Mouse (Mus musculus): Measurements from ENCODE around the gene Magi1. TPM values are rescaled to one million over a fixed set of nuclear protein-coding genes. Genes with fewer than 3 reads are reported as not detected.

Magi1 gene
- polyA plus RNA-seq, 1 experiment from 2014 or later = 11.7 TPM

- ATAC-seq (replicated peaks; ENCODE audit: low FRiP score, low TSS enrichment, low read depth) (no peak), DNase-seq (ENCODE audit: low spot score) (no peak)
- Histone ChIP-seq H3K27ac (ENCODE audit: low read depth) (no peak overlapping the region), H3K4me1 (replicated peaks; ENCODE audit: control insufficient read depth, insufficient read depth, low read length) (no peaks in the 10 kb centered on the region), H3K4me2 (ENCODE audit: low read length) (no peak overlapping the region), H3K9me3 (ENCODE audit: control insufficient read depth, low read length) (no peaks in the 10 kb centered on the region), H3K4me3 (ENCODE audit: low read depth, low read length) (no peak overlapping the region), H3K9ac (ENCODE audit: low read length) (no peak overlapping the region), H3K36me3 (ENCODE audit: control insufficient read depth, insufficient read depth, low read length) (no peaks in the 10 kb centered on the region), H3K27me3 (replicated peaks; ENCODE audit: control insufficient read depth, insufficient read depth, low read length) (no peaks in the 10 kb centered on the region)
- WGBS = 32% methylated on average over 5 of the region's 5 CpGs
Observed at GRCm38 (mm10) chr6:93892922-93893321, 390.8 kb downstream of the Magi1 start.

- Histone ChIP-seq H3K9me3 (ENCODE audit: control insufficient read depth, low read length) (no peaks in the 10 kb centered on the region), H3K9ac (ENCODE audit: low read length) (no peak overlapping the region), H3K4me3 (ENCODE audit: low read depth, low read length) (no peak overlapping the region), H3K4me2 (ENCODE audit: low read length) (no peak overlapping the region), H3K36me3 (ENCODE audit: control insufficient read depth, insufficient read depth, low read length) (no peaks in the 10 kb centered on the region), H3K27ac (ENCODE audit: low read depth) (no peak overlapping the region), H3K4me1 (replicated peaks; ENCODE audit: control insufficient read depth, insufficient read depth, low read length) (no peaks in the 10 kb centered on the region), H3K27me3 (replicated peaks; ENCODE audit: control insufficient read depth, insufficient read depth, low read length) (no peaks in the 10 kb centered on the region)
- no peak for DNase-seq (ENCODE audit: low spot score)
- 86% methylated on average over 3 of the region's 3 CpGs for WGBS
- no peak for ATAC-seq (replicated peaks; ENCODE audit: low FRiP score, low TSS enrichment, low read depth)
Observed at GRCm38 (mm10) chr6:93890011-93890410, 393.7 kb downstream of the Magi1 start.

- 77% methylated on average over 4 of the region's 4 CpGs for WGBS
- Histone ChIP-seq H3K9me3 (ENCODE audit: control insufficient read depth, low read length) (no peaks in the 10 kb centered on the region), H3K27me3 (replicated peaks; ENCODE audit: control insufficient read depth, insufficient read depth, low read length) (no peaks in the 10 kb centered on the region), H3K4me2 (ENCODE audit: low read length) (no peak overlapping the region), H3K27ac (ENCODE audit: low read depth) (no peak overlapping the region), H3K4me1 (replicated peaks; ENCODE audit: control insufficient read depth, insufficient read depth, low read length) (no peaks in the 10 kb centered on the region), H3K4me3 (ENCODE audit: low read depth, low read length) (no peak overlapping the region), H3K9ac (ENCODE audit: low read length) (no peak overlapping the region), H3K36me3 (ENCODE audit: control insufficient read depth, insufficient read depth, low read length) (no peaks in the 10 kb centered on the region)
- ATAC-seq (replicated peaks; ENCODE audit: low FRiP score, low TSS enrichment, low read depth) (no peak), DNase-seq (ENCODE audit: low spot score) (no peak)
Observed at GRCm38 (mm10) chr6:93877337-93877736, 406.4 kb downstream of the Magi1 start.

- Histone ChIP-seq H3K36me3 (ENCODE audit: control insufficient read depth, insufficient read depth, low read length) (no peaks in the 10 kb centered on the region), H3K4me1 (replicated peaks; ENCODE audit: control insufficient read depth, insufficient read depth, low read length) (no peaks in the 10 kb centered on the region), H3K27me3 (replicated peaks; ENCODE audit: control insufficient read depth, insufficient read depth, low read length) (no peaks in the 10 kb centered on the region), H3K4me2 (ENCODE audit: low read length) (no peak overlapping the region), H3K27ac (ENCODE audit: low read depth) (no peak overlapping the region), H3K9me3 (ENCODE audit: control insufficient read depth, low read length) (no peaks in the 10 kb centered on the region), H3K9ac (ENCODE audit: low read length) (no peak overlapping the region), H3K4me3 (ENCODE audit: low read depth, low read length) (no peak overlapping the region)
- no peak for DNase-seq (ENCODE audit: low spot score)
- no peak for ATAC-seq (replicated peaks; ENCODE audit: low FRiP score, low TSS enrichment, low read depth)
- 95% methylated on average over 2 of the region's 2 CpGs for WGBS
Observed at GRCm38 (mm10) chr6:93874936-93875335, 408.8 kb downstream of the Magi1 start.

GRCm38 (mm10) chr6:93874376-93874775 lies 409.3 kb downstream of the Magi1 start:
- no peaks in the 10 kb centered on the region for H3K4me1 ChIP-seq (replicated peaks; ENCODE audit: control insufficient read depth, insufficient read depth, low read length)
- H3K27me3 ChIP-seq (replicated peaks; ENCODE audit: control insufficient read depth, insufficient read depth, low read length) = no peaks in the 10 kb centered on the region
- no peak for ATAC-seq (replicated peaks; ENCODE audit: low FRiP score, low TSS enrichment, low read depth)
- H3K4me2 ChIP-seq (ENCODE audit: low read length) = no peak overlapping the region
- H3K4me3 ChIP-seq (ENCODE audit: low read depth, low read length) = no peak overlapping the region
- H3K27ac ChIP-seq (ENCODE audit: low read depth) = no peak overlapping the region
- DNase-seq (ENCODE audit: low spot score) = no peak
- no peaks in the 10 kb centered on the region for H3K36me3 ChIP-seq (ENCODE audit: control insufficient read depth, insufficient read depth, low read length)
- no peaks in the 10 kb centered on the region for H3K9me3 ChIP-seq (ENCODE audit: control insufficient read depth, low read length)
- 92% methylated on average over 2 of the region's 2 CpGs for WGBS
- H3K9ac ChIP-seq (ENCODE audit: low read length) = no peak overlapping the region

- H3K4me2 ChIP-seq (ENCODE audit: low read length) = no peak overlapping the region
- ATAC-seq (replicated peaks; ENCODE audit: low FRiP score, low TSS enrichment, low read depth) (no peak), DNase-seq (ENCODE audit: low spot score) (no peak)
- no peaks in the 10 kb centered on the region for H3K9me3 ChIP-seq (ENCODE audit: control insufficient read depth, low read length)
- H3K4me3 ChIP-seq (ENCODE audit: low read depth, low read length) = no peak overlapping the region
- no peak overlapping the region for H3K9ac ChIP-seq (ENCODE audit: low read length)
- no peaks in the 10 kb centered on the region for H3K27me3 ChIP-seq (replicated peaks; ENCODE audit: control insufficient read depth, insufficient read depth, low read length)
- no peaks in the 10 kb centered on the region for H3K4me1 ChIP-seq (replicated peaks; ENCODE audit: control insufficient read depth, insufficient read depth, low read length)
- no peaks in the 10 kb centered on the region for H3K36me3 ChIP-seq (ENCODE audit: control insufficient read depth, insufficient read depth, low read length)
- H3K27ac ChIP-seq (ENCODE audit: low read depth) = no peak overlapping the region
- 41% methylated on average over 1 of the region's 1 CpGs for WGBS
Observed at GRCm38 (mm10) chr6:93873536-93873935, 410.2 kb downstream of the Magi1 start.

- Histone ChIP-seq H3K27me3 (replicated peaks; ENCODE audit: control insufficient read depth, insufficient read depth, low read length) (no peaks in the 10 kb centered on the region), H3K4me1 (replicated peaks; ENCODE audit: control insufficient read depth, insufficient read depth, low read length) (no peaks in the 10 kb centered on the region), H3K36me3 (ENCODE audit: control insufficient read depth, insufficient read depth, low read length) (no peaks in the 10 kb centered on the region), H3K9ac (ENCODE audit: low read length) (no peak overlapping the region), H3K4me2 (ENCODE audit: low read length) (no peak overlapping the region), H3K27ac (ENCODE audit: low read depth) (no peak overlapping the region), H3K9me3 (ENCODE audit: control insufficient read depth, low read length) (no peaks in the 10 kb centered on the region), H3K4me3 (ENCODE audit: low read depth, low read length) (no peak overlapping the region)
- WGBS = 77% methylated on average over 4 of the region's 4 CpGs
- ATAC-seq (replicated peaks; ENCODE audit: low FRiP score, low TSS enrichment, low read depth) = no peak
- DNase-seq (ENCODE audit: low spot score) = no peak
Observed at GRCm38 (mm10) chr6:93871516-93871915, 412.2 kb downstream of the Magi1 start.

GRCm38 (mm10) chr6:93870023-93870422 lies 413.7 kb downstream of the Magi1 start:
- H3K27ac ChIP-seq (ENCODE audit: low read depth) = no peak overlapping the region
- H3K36me3 ChIP-seq (ENCODE audit: control insufficient read depth, insufficient read depth, low read length) = no peaks in the 10 kb centered on the region
- H3K27me3 ChIP-seq (replicated peaks; ENCODE audit: control insufficient read depth, insufficient read depth, low read length) = no peaks in the 10 kb centered on the region
- ATAC-seq (replicated peaks; ENCODE audit: low FRiP score, low TSS enrichment, low read depth) (no peak), DNase-seq (ENCODE audit: low spot score) (no peak)
- no peak overlapping the region for H3K4me3 ChIP-seq (ENCODE audit: low read depth, low read length)
- H3K4me2 ChIP-seq (ENCODE audit: low read length) = no peak overlapping the region
- no peaks in the 10 kb centered on the region for H3K4me1 ChIP-seq (replicated peaks; ENCODE audit: control insufficient read depth, insufficient read depth, low read length)
- H3K9ac ChIP-seq (ENCODE audit: low read length) = no peak overlapping the region
- 67% methylated on average over 5 of the region's 5 CpGs for WGBS
- H3K9me3 ChIP-seq (ENCODE audit: control insufficient read depth, low read length) = no peaks in the 10 kb centered on the region

- Histone ChIP-seq H3K27me3 (replicated peaks; ENCODE audit: control insufficient read depth, insufficient read depth, low read length) (no peaks in the 10 kb centered on the region), H3K9ac (ENCODE audit: low read length) (no peak overlapping the region), H3K9me3 (ENCODE audit: control insufficient read depth, low read length) (no peaks in the 10 kb centered on the region), H3K4me1 (replicated peaks; ENCODE audit: control insufficient read depth, insufficient read depth, low read length) (0 out of 2 replicates have a peak, but pooled peaks cover 2% of the 10 kb centered on the region), H3K4me3 (ENCODE audit: low read depth, low read length) (no peak overlapping the region), H3K36me3 (ENCODE audit: control insufficient read depth, insufficient read depth, low read length) (no peaks in the 10 kb centered on the region), H3K4me2 (ENCODE audit: low read length) (no peak overlapping the region), H3K27ac (ENCODE audit: low read depth) (no peak overlapping the region)
- no peak for ATAC-seq (replicated peaks; ENCODE audit: low FRiP score, low TSS enrichment, low read depth)
- DNase-seq (ENCODE audit: low spot score) = no peak
- WGBS = 91% methylated on average over 5 of the region's 5 CpGs
Observed at GRCm38 (mm10) chr6:93862263-93862662, 421.5 kb downstream of the Magi1 start.
